Mouse (Mus musculus): ENCODE measurements around the gene Smyd3. TPM values are rescaled to one million over a fixed set of nuclear protein-coding genes. Genes with fewer than 3 reads are reported as not detected.
A peak's percentile ranks its signal among the peaks of the same experiment; 100 is the strongest.

The Smyd3 gene
- polyA plus RNA-seq, 1 experiment from 2014 or later = 16.7 TPM

DNA sequence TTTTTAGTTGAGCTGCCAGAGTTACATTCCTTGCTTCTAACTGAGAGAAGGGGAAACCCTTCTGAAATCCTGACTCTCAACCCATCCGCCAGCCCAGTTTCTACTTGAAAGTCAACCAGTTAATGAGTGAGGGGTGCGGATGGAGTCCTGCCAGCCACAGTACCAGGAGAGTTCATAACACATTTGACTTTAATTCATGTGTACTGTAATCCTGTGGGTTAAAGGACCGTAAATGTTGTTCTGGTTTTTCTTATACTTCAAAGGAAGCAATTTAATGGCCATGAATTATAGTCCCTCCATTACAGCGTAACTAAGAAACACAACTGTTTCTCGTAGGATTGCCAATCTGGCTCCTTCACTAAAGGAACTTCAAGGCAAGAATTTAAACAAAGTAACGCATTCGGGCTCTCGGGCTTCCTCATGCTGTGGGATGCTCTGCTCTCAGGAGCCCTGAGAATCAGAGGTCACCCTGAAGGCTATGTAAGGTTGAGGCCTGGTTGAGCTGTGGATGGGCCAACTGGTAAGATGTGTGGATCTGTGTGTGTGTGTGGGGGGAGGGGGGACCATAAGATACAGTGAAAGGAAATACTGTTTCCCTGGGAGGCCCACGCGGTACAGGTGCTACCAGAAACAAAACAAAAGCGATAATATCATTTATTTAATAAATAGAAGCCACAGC, 374.5 kb downstream of the Smyd3 start:
- WGBS = 67% methylated on average over 11 of the region's 11 CpGs
- Histone ChIP-seq H3K27ac (ENCODE audit: low read length) (no peak overlapping the region), H3K27me3 (replicated peaks; ENCODE audit: control insufficient read depth, insufficient read depth, low read length) (no peaks in the 10 kb centered on the region), H3K4me3 (ENCODE audit: low read length) (no peak overlapping the region), H3K4me1 (ENCODE audit: control insufficient read depth, insufficient read depth, low read length) (no peaks in the 10 kb centered on the region), H3K36me3 (ENCODE audit: control insufficient read depth, insufficient read depth, low read length) (no peaks in the 10 kb centered on the region), H3K9ac (ENCODE audit: low read depth, low read length) (no peak overlapping the region), H3K9me3 (ENCODE audit: control insufficient read depth, low read length) (no peaks in the 10 kb centered on the region), H3K4me2 (ENCODE audit: low read depth, low read length) (no peak overlapping the region)
- ATAC-seq = no peak; the same call in 1 of the 2 replicates

DNA sequence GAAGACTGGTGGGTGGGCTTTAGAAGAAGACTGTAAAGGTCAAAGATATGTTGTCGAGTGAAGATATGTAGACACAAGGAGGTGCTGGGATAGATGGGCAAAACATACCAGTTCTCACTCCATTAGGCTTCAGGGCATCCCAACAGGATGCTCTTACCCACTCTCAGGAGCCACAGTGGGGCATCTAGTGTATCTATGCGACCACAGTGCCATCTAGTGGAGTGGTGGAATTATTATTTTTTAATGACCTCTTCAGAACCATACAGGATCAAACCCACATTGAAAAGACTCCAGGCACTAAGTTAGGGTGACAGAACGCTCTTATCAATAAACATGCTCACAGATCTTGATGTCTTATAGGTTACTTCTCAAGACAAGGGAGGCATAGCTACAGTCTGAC, 375.7 kb downstream of the Smyd3 start:
- no peak overlapping the region for H3K27ac ChIP-seq (ENCODE audit: low read length)
- no peak overlapping the region for H3K9ac ChIP-seq (ENCODE audit: low read depth, low read length)
- H3K36me3 ChIP-seq (ENCODE audit: control insufficient read depth, insufficient read depth, low read length) = no peaks in the 10 kb centered on the region
- no peak overlapping the region for H3K4me2 ChIP-seq (ENCODE audit: low read depth, low read length)
- no peaks in the 10 kb centered on the region for H3K27me3 ChIP-seq (replicated peaks; ENCODE audit: control insufficient read depth, insufficient read depth, low read length)
- peak; percentile 59; the same call in 1 of the 2 replicates for ATAC-seq
- 35% methylated on average over 3 of the region's 3 CpGs for WGBS
- H3K4me3 ChIP-seq (ENCODE audit: low read length) = no peak overlapping the region
- H3K9me3 ChIP-seq (ENCODE audit: control insufficient read depth, low read length) = no peaks in the 10 kb centered on the region
- no peaks in the 10 kb centered on the region for H3K4me1 ChIP-seq (ENCODE audit: control insufficient read depth, insufficient read depth, low read length)

DNA sequence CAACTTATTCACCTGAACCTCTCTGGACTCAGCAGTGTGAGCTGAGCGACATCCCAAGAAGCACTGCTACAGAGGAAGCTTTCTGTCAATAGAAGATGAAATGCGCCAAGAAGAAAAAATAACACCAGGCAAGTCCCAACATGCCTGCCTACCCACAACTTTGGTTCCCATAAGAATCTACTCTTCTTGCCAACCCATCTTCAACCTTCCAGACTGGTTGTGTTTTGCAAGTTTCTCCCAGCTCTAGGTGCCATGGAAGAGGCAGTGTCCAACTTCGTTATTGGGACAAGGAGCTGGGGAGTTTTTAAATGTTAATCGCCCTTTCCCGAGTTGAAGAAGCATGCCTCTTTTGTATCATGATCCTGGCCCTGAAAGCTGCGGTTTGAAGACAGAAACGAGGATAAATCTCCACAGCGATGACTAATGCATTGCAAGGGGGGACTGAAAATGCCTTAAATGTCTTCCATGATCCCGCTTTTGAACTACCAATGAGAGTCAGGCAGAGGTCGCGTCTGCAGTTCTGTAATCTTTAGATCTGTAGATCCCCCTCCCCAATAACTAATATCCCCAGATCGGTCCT, 376.7 kb downstream of the Smyd3 start:
- WGBS = 72% methylated on average over 12 of the region's 12 CpGs
- Histone ChIP-seq H3K4me2 (ENCODE audit: low read depth, low read length) (no peak overlapping the region), H3K9me3 (ENCODE audit: control insufficient read depth, low read length) (no peaks in the 10 kb centered on the region), H3K36me3 (ENCODE audit: control insufficient read depth, insufficient read depth, low read length) (no peaks in the 10 kb centered on the region), H3K27me3 (replicated peaks; ENCODE audit: control insufficient read depth, insufficient read depth, low read length) (no peaks in the 10 kb centered on the region), H3K27ac (ENCODE audit: low read length) (no peak overlapping the region), H3K9ac (ENCODE audit: low read depth, low read length) (no peak overlapping the region), H3K4me3 (ENCODE audit: low read length) (no peak overlapping the region), H3K4me1 (ENCODE audit: control insufficient read depth, insufficient read depth, low read length) (peaks cover 6% of the 10 kb centered on the region)
- ATAC-seq = no peak

DNA sequence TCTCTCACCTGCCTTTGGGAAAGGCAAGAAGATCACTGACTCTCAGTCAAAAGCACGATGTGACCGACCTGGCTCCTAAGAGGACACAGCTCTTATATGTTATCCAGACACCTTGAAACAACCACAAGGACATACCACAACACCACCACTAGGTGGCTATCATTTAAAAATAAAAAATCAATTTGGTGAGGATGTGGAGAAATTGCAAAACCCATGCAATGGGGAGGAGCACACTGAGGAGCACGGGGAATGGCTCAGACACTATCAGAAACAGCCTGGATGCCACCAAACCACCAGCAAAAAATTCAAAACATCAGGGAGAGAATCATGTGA, 380.7 kb downstream of the Smyd3 start:
- 65% methylated on average over 3 of the region's 3 CpGs for WGBS
- no peak overlapping the region for H3K4me2 ChIP-seq (ENCODE audit: low read depth, low read length)
- H3K27ac ChIP-seq (ENCODE audit: low read length) = 0 out of 2 replicates have a peak overlapping the region, but pooled peaks have one; percentile 16
- no peak for ATAC-seq
- peaks cover 6% of the 10 kb centered on the region for H3K4me1 ChIP-seq (ENCODE audit: control insufficient read depth, insufficient read depth, low read length)
- no peaks in the 10 kb centered on the region for H3K9me3 ChIP-seq (ENCODE audit: control insufficient read depth, low read length)
- H3K27me3 ChIP-seq (replicated peaks; ENCODE audit: control insufficient read depth, insufficient read depth, low read length) = no peaks in the 10 kb centered on the region
- H3K9ac ChIP-seq (ENCODE audit: low read depth, low read length) = no peak overlapping the region
- H3K4me3 ChIP-seq (ENCODE audit: low read length) = no peak overlapping the region
- H3K36me3 ChIP-seq (ENCODE audit: control insufficient read depth, insufficient read depth, low read length) = no peaks in the 10 kb centered on the region

DNA sequence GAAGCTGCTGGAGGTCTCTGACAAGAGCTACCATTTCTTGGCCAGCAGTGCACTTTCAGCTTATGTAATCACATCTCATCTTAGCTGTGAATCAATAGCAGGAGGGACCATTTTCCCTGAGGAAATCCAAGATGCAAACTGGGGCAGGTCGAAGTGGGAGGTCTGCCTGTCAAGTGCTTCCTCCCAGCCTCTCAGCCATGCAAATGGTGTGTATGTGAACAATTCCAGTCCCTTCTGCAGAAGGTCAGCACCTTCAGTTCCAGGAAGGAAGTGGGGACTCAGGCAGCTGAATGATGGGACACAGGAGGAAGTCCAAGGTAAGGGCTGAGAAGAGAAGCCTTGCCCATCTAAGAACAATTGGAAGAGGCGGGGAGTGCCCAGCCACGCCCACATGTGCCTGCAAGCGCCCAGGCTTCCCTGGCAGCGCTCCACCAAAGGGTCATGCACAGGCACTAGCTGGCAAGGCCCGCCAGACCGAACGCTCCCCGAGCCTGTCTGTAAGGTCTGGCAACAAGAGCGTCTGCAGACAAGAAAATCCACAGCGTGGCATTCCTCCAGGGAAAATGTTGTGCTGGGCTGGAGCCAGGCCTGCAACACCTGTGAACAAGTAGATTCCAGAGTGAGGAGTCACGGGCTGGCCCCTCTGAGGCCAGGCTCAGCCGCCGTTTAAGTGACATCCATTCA, 381.2 kb downstream of the Smyd3 start:
- Histone ChIP-seq H3K9ac (ENCODE audit: low read depth, low read length) (no peak overlapping the region), H3K4me2 (ENCODE audit: low read depth, low read length) (no peak overlapping the region), H3K27ac (ENCODE audit: low read length) (0 out of 2 replicates have a peak overlapping the region, but pooled peaks have one; percentile 16), H3K4me3 (ENCODE audit: low read length) (no peak overlapping the region), H3K9me3 (ENCODE audit: control insufficient read depth, low read length) (no peaks in the 10 kb centered on the region), H3K36me3 (ENCODE audit: control insufficient read depth, insufficient read depth, low read length) (no peaks in the 10 kb centered on the region), H3K27me3 (replicated peaks; ENCODE audit: control insufficient read depth, insufficient read depth, low read length) (no peaks in the 10 kb centered on the region), H3K4me1 (ENCODE audit: control insufficient read depth, insufficient read depth, low read length) (peaks cover 6% of the 10 kb centered on the region)
- 37% methylated on average over 14 of the region's 14 CpGs for WGBS
- ATAC-seq = peak; percentile 68

DNA sequence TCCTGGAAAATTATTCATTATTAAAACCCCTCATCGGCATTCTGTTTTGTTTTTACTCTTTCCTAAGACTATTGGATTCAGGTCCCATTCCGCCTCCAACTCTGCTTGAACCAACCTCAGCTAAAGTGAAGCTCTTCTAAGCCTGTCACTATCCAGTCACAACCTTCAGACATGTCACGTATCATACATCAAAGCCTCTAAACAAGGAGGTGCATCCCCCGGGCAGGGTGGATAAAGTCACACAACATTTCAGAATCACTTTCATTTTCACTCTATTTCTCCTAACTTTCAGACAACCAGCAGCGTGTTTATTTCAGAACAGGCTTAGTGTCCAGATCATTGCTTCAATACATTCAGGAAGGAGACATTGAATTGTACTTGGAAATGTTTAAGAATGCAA, 387.8 kb downstream of the Smyd3 start:
- Histone ChIP-seq H3K4me1 (ENCODE audit: control insufficient read depth, insufficient read depth, low read length) (no peaks in the 10 kb centered on the region), H3K27ac (ENCODE audit: low read length) (no peak overlapping the region), H3K4me3 (ENCODE audit: low read length) (no peak overlapping the region), H3K36me3 (ENCODE audit: control insufficient read depth, insufficient read depth, low read length) (no peaks in the 10 kb centered on the region), H3K9ac (ENCODE audit: low read depth, low read length) (no peak overlapping the region), H3K4me2 (ENCODE audit: low read depth, low read length) (no peak overlapping the region), H3K9me3 (ENCODE audit: control insufficient read depth, low read length) (no peaks in the 10 kb centered on the region), H3K27me3 (replicated peaks; ENCODE audit: control insufficient read depth, insufficient read depth, low read length) (no peaks in the 10 kb centered on the region)
- ATAC-seq = no peak
- WGBS = 92% methylated on average over 5 of the region's 5 CpGs

DNA sequence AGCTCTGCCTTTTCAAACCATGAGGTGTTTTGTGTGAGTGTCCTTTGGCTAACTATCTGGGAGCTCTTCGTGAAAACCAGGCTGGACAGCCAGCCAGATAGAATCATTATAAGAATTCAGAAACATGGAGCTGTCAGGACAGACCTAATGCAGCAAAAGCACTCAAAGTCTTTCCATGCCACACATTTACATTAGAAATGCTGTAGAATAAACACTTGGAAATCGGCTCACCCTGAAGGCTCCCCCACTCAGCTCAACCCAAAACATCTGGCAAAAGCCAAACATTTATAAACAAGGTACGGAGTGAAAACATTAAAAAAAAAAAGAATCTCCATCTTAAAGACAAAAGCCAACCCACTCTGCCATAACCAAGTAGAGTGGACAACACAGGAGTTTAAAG, 391.6 kb downstream of the Smyd3 start:
- H3K4me2 ChIP-seq (ENCODE audit: low read depth, low read length) = no peak overlapping the region
- no peak overlapping the region for H3K4me3 ChIP-seq (ENCODE audit: low read length)
- no peak; the same call in 1 of the 2 replicates for ATAC-seq
- 46% methylated on average over 3 of the region's 3 CpGs for WGBS
- H3K9ac ChIP-seq (ENCODE audit: low read depth, low read length) = no peak overlapping the region
- H3K27me3 ChIP-seq (replicated peaks; ENCODE audit: control insufficient read depth, insufficient read depth, low read length) = no peaks in the 10 kb centered on the region
- no peaks in the 10 kb centered on the region for H3K36me3 ChIP-seq (ENCODE audit: control insufficient read depth, insufficient read depth, low read length)
- 0 out of 2 replicates have a peak overlapping the region, but pooled peaks have one; percentile 1 for H3K27ac ChIP-seq (ENCODE audit: low read length)
- H3K4me1 ChIP-seq (ENCODE audit: control insufficient read depth, insufficient read depth, low read length) = no peaks in the 10 kb centered on the region
- H3K9me3 ChIP-seq (ENCODE audit: control insufficient read depth, low read length) = no peaks in the 10 kb centered on the region

DNA sequence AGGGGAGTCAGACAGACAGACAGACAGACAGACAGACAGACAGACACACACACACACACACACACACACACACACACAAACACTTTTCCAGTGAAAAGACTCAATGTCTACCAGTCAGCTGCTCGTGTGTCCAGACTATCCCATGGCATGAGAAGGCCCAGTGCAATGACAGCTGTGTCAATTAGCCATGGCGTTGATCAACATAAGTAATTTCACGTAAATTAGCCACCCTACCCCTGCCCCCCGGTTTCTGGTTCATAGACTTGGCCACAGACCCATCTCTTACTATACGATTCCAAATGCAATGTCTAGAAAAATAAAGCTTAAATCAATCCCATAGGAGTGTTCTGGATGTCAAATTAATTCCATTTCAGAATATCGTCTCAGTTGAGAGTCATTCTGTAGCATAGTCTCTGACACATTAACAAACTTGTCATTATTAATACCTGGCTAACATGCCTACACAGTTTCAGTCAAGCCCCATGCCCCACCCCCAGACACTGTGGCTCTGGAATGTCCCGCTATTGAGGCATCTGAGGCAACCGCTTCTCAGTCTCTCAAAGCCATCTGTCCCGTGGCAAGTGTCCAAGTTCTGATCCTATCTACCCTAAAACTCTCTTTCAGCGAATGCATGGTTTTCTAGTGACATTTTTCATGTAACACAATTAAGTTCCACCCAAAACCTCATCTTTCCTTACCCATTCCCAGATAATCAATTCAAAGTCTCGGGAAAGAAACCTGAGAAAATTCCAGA, 395.2 kb downstream of the Smyd3 start:
- H3K27ac ChIP-seq (ENCODE audit: low read length) = no peak overlapping the region
- no peak for ATAC-seq
- no peak overlapping the region for H3K4me3 ChIP-seq (ENCODE audit: low read length)
- no peaks in the 10 kb centered on the region for H3K4me1 ChIP-seq (ENCODE audit: control insufficient read depth, insufficient read depth, low read length)
- 67% methylated on average over 11 of the region's 11 CpGs for whole genome bisulfite sequencing
- no peaks in the 10 kb centered on the region for H3K36me3 ChIP-seq (ENCODE audit: control insufficient read depth, insufficient read depth, low read length)
- H3K4me2 ChIP-seq (ENCODE audit: low read depth, low read length) = no peak overlapping the region
- H3K9ac ChIP-seq (ENCODE audit: low read depth, low read length) = no peak overlapping the region
- H3K27me3 ChIP-seq (replicated peaks; ENCODE audit: control insufficient read depth, insufficient read depth, low read length) = no peaks in the 10 kb centered on the region
- no peaks in the 10 kb centered on the region for H3K9me3 ChIP-seq (ENCODE audit: control insufficient read depth, low read length)

Data from intestine, embryonic 16.5 days (tissue).